Mouse (Mus musculus) brain, embryonic 14.5 days (tissue): Measurements from ENCODE around the gene Nlgn1.

ENCODE experiments used
- CTCF ChIP-seq: fragments of 200-500 bp; IDR thresholded peaks from 2 replicates; pipeline ENCODE4 v1.5.1; 2012; ENCODE audit warnings: inconsistent platforms, mild to moderate bottlenecking, moderate library complexity, borderline replicate concordance; ENCODE audit not compliant: insufficient read depth, insufficient read length; ENCODE audit errors: extremely low read depth
- POLR2A ChIP-seq: fragments of 200-500 bp; IDR thresholded peaks from 2 replicates; pipeline ENCODE4 v1.6.1; 2012; ENCODE audit warnings: mild to moderate bottlenecking, inconsistent platforms, borderline replicate concordance; ENCODE audit not compliant: poor library complexity, insufficient read depth, insufficient read length, severe bottlenecking; ENCODE audit errors: extremely low read depth

DNA sequence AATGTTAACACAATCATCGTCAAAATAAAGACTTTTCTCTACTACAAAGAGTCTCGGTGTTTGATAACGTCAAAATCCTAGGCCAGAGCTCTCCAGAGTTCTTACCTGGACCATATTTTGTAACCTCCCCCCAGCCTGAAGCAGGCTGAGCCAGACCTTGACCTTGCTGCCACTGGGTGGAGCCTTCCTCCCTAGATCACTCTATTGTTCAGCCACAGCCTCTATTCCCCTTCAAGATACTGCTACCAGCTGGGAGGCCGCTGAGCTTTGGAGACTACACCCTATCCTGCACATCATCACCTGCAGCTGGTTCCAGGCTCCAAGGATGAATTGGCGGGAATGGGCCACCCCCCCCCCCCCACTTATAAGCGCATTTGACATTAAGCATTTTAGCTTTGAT is 881.8 kb downstream of the Nlgn1 start:
- no peak for TF ChIP-seq CTCF
- no peak for TF ChIP-seq POLR2A
